Mouse (Mus musculus): ENCODE measurements around the gene Fkbp1b.

DNA sequence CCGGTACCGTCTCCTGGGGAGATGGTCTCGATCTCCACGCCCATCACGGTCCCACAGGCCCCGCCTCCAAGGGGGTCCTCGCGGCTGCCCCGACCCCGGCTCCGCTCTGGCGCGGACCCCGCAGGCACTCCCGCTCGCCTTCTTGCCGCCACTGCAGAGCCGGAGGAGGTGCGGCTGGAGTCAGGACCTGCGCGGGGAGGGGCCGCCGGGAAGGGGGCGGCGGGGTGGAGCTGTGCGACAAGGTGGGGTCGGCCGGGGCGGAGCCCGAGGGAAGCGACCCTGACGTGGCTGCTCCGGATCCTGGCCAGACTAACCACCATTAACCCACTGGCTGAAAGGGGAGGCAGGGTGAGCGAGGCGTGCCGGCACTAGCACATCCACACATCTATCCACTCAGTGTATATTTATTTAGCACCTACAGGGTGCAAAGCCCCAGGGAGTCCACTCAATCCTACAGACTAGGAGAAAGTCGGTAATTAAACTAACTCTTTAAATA lies at the start of gene Fkbp1b:
- TF ChIP-seq CTCF (IDR thresholded peaks at IDR 0.05; ENCODE audit: extremely low read depth, insufficient read depth, insufficient read length, insufficient replicate concordance) = no peak
- TF ChIP-seq POLR2A (IDR thresholded peaks at IDR 0.05; ENCODE audit: low read depth, low read length) = no peak
